Mouse (Mus musculus) small intestine, adult 2 months (tissue): ENCODE measurements around the gene Hdc. TPM values are rescaled to one million over a fixed set of nuclear protein-coding genes. Genes with fewer than 3 reads are reported as not detected.

Experiments used
- H3K27ac ChIP-seq: fragments of 200-500 bp; 2 replicates; pipeline ENCODE4 v1.5.1; 2012; ENCODE audit warnings: low read depth, low read length, control low read depth, inconsistent platforms; ENCODE audit not compliant: insufficient read depth
- H3K27me3 ChIP-seq: fragments of 200-500 bp; 2 replicates; pipeline ENCODE4 v1.6.1; 2012; ENCODE audit warnings: mild to moderate bottlenecking, moderate library complexity, low read length, inconsistent platforms; ENCODE audit not compliant: control insufficient read depth, insufficient read depth
- H3K36me3 ChIP-seq: fragments of 200-500 bp; 2 replicates; pipeline ENCODE4 v1.6.1; 2012; ENCODE audit warnings: mild to moderate bottlenecking, low read length, control low read depth, inconsistent platforms; ENCODE audit not compliant: control insufficient read depth, insufficient read depth
- H3K4me1 ChIP-seq: fragments of 200-500 bp; 2 replicates; pipeline ENCODE4 v1.6.1; 2012; ENCODE audit warnings: low read length, inconsistent platforms, mixed read lengths; ENCODE audit not compliant: control insufficient read depth, insufficient read depth, insufficient read length
- H3K4me3 ChIP-seq: fragments of 200-500 bp; 2 replicates; pipeline ENCODE4 v1.5.1; 2012; ENCODE audit warnings: low read depth, mild to moderate bottlenecking, control low read depth, inconsistent platforms, low read length, moderate library complexity
- CTCF ChIP-seq: fragments of 200-500 bp; IDR thresholded peaks from 2 replicates; pipeline ENCODE4 v1.5.1; 2012; ENCODE audit warnings: low read depth, mild to moderate bottlenecking, control low read depth, inconsistent platforms, low read length, moderate library complexity, mixed read lengths; ENCODE audit not compliant: insufficient replicate concordance, insufficient read length; ENCODE audit errors: extremely low read depth
- POLR2A ChIP-seq: fragments of 200-500 bp; IDR thresholded peaks from 2 replicates; pipeline ENCODE4 v1.6.1; 2012; ENCODE audit warnings: low read depth, mild to moderate bottlenecking, control low read depth, inconsistent platforms, low read length, moderate library complexity
- WGBS: fragments of 180-500 bp; shearing (Covaris S2); methylation state at CpG from one replicate; pipeline ENCODE4 v1.1.7; 2018; 5-methylcytosine and 5-hydroxymethylcytosine counted together
- polyA plus RNA-seq: library from polyadenylated mRNA; depleted of rRNA; stranded (reverse); fragments of >200 nt; gene quantifications from 2 replicates; pipeline ENCODE4 v1.2.3, GENCODE M21; 2012

The Hdc gene
- polyA plus RNA-seq, 1 experiment: 1.2 TPM

GRCm38 (mm10) chr2:126572747-126573146 lies 46.4 kb downstream of the Hdc start:
- WGBS: 22% methylated on average over 4 of the region's 4 CpGs

GRCm38 (mm10) chr2:126572163-126572562 lies 46.9 kb downstream of the Hdc start:
- no peaks in the 10 kb centered on the region for H3K27me3 ChIP-seq
- no peak overlapping the region for H3K4me3 ChIP-seq
- H3K4me1 ChIP-seq: peaks cover 26% of the 10 kb centered on the region
- WGBS: 29% methylated on average over 1 of the region's 1 CpGs
- H3K27ac ChIP-seq: peak overlapping the region; percentile 90
- TF ChIP-seq CTCF: no peak
- no peak for TF ChIP-seq POLR2A
- H3K36me3 ChIP-seq: peaks cover 7% of the 10 kb centered on the region; the same call in 1 of the 2 replicates

More at GRCm38 (mm10) chr2:126572747-126573146, 46.4 kb downstream of the Hdc start:
- TF ChIP-seq POLR2A: no peak
- no peak for TF ChIP-seq CTCF
- no peak overlapping the region for H3K4me3 ChIP-seq
- H3K4me1 ChIP-seq: peaks cover 26% of the 10 kb centered on the region
- H3K27ac ChIP-seq: peak overlapping the region; percentile 90
- H3K36me3 ChIP-seq: peaks cover 6% of the 10 kb centered on the region; the same call in 1 of the 2 replicates
- no peaks in the 10 kb centered on the region for H3K27me3 ChIP-seq

- H3K4me3 ChIP-seq: no peak overlapping the region
- WGBS: 23% methylated on average over 17 of the region's 17 CpGs
- H3K4me1 ChIP-seq: peaks cover 13% of the 10 kb centered on the region; the same call in 1 of the 2 replicates
- no peak for TF ChIP-seq POLR2A
- no peak for TF ChIP-seq CTCF
- no peaks in the 10 kb centered on the region for H3K27me3 ChIP-seq
- peak overlapping the region; percentile 50 for H3K27ac ChIP-seq
- H3K36me3 ChIP-seq: peaks cover 10% of the 10 kb centered on the region
Measured at GRCm38 (mm10) chr2:126563411-126564105, 55.5 kb downstream of the Hdc start.

GRCm38 (mm10) chr2:126560094-126560493 lies 59.0 kb downstream of the Hdc start:
- no peak for TF ChIP-seq CTCF
- no peak for TF ChIP-seq POLR2A
- Histone ChIP-seq H3K4me1 (peaks cover 18% of the 10 kb centered on the region; the same call in 1 of the 2 replicates), H3K4me3 (no peak overlapping the region), H3K27ac (no peak overlapping the region), H3K36me3 (no peaks in the 10 kb centered on the region), H3K27me3 (no peaks in the 10 kb centered on the region)
- 86% methylated on average over 1 of the region's 1 CpGs for WGBS

- WGBS: 32% methylated on average over 5 of the region's 5 CpGs
- Histone ChIP-seq H3K36me3 (no peaks in the 10 kb centered on the region), H3K27me3 (no peaks in the 10 kb centered on the region), H3K4me1 (peaks cover 24% of the 10 kb centered on the region), H3K4me3 (no peak overlapping the region), H3K27ac (peak overlapping the region; percentile 84)
- no peak for TF ChIP-seq POLR2A
- TF ChIP-seq CTCF: no peak
Measured at GRCm38 (mm10) chr2:126555533-126555932, 63.6 kb downstream of the Hdc start.

GRCm38 (mm10) chr2:126553291-126553639 lies 65.8 kb downstream of the Hdc start:
- TF ChIP-seq CTCF: no peak
- TF ChIP-seq POLR2A: no peak
- H3K27ac ChIP-seq: peak overlapping the region; percentile 62
- WGBS: 3% methylated on average over 26 of the region's 26 CpGs
- H3K36me3 ChIP-seq: no peaks in the 10 kb centered on the region
- H3K4me3 ChIP-seq: peak overlapping the region; percentile 95
- H3K27me3 ChIP-seq: no peaks in the 10 kb centered on the region
- H3K4me1 ChIP-seq: peaks cover 23% of the 10 kb centered on the region

GRCm38 (mm10) chr2:126552357-126553290 lies 66.5 kb downstream of the Hdc start, which contains the start of gene Slc27a2:
TSS of gene Slc27a2 (plus strand) at chr2:126552407.
- Histone ChIP-seq H3K27ac (peak within 1 kb of the TSS; percentile 62), H3K4me1 (peaks cover 23% of the 10 kb centered on the region), H3K4me3 (peak within 1 kb of the TSS; percentile 95), H3K27me3 (no peaks in the 10 kb centered on the region), H3K36me3 (no peaks in the 10 kb centered on the region)
- WGBS: 3% methylated on average over 61 of the region's 61 CpGs
- TF ChIP-seq POLR2A (peak; percentile 42; the same call in 1 of the 2 replicates), CTCF (no peak)
